ENCODE assay signal across 8 mouse cellular contexts in the genomic region with DNA sequence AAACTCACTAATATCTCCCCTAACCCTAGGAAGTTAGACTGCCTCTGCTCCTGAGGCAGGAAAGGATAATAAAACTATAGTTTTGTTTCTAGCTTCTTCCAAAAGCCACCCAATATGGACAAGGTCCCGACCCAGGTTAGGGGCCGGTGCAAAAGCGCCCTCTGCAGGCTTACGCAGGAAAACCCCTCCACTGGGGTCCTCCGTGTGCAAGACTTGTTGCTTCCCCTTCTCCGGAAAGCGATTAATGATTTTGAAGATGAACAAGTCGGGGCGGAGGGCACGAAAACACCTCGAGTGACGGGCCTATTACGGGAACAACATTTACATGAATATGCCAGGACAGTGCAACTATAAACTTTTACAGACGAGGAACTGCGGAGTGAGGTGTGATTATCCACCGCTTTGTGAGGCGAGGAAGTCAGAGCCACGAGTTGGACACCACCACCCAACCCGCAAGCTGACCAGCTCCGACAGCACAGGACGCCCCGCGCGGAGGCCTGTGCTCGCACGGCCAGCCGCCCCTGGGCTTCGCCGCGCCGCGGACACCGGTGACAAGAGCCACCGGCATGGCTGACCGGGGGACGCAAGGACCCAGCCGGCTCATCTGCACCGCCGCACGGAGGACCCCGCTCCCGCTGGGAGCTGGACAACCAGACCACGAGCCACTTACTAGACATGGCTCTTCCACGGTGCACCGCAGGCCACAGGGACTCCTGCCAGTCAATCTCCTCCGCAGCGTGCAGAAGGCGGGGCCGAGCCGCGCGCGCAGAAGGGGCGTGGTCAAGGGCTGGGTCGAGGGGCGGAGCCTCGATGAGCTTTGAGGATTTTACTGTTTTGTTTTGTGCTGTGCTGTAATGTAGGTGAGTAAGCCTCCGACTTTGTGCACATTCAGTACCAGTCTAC. TPM values are rescaled to one million over a fixed set of nuclear protein-coding genes. Genes with fewer than 3 reads are reported as not detected.
DNase-seq lines count a peak whose midpoint lies in the region; ATAC-seq lines count a peak whose summit lies in the region.

TSS of gene Nit2 (minus strand) at position 731 of the 903 bp plus-strand sequence.

- peak; percentile 99 for ATAC-seq in hindbrain, embryonic 13.5 days (ENCODE audit: low FRiP score)

- peak within 1 kb of the TSS; percentile 79 for H3K9ac ChIP-seq in hindbrain, embryonic 13.5 days

- H3K27me3 ChIP-seq in hindbrain, embryonic 13.5 days, result no peaks in the 10 kb centered on the region

- H3K9me3 ChIP-seq in hindbrain, embryonic 13.5 days, result no peaks in the 10 kb centered on the region

- H3K27ac ChIP-seq in hindbrain, embryonic 13.5 days, result peak within 1 kb of the TSS; percentile 85

- peaks cover 15% of the 10 kb centered on the region for H3K4me1 ChIP-seq in hindbrain, embryonic 13.5 days (replicated peaks)

- peaks cover 18% of the 10 kb centered on the region for H3K36me3 ChIP-seq in hindbrain, embryonic 13.5 days

- H3K4me3 ChIP-seq in hindbrain, embryonic 13.5 days, result peak within 1 kb of the TSS; percentile 60

- peak within 1 kb of the TSS; percentile 66 for H3K4me2 ChIP-seq in hindbrain, embryonic 13.5 days

- WGBS in hindbrain, embryonic 13.5 days, result under 1% methylated on average over 58 of the region's 58 CpGs

- DNase-seq in NIH3T3 (ENCODE audit: low read depth), result peak; percentile 94
- peak; percentile 98 to 99 for DNase-seq in cerebellum, postnatal 10 days
- peak; percentile 85 to 93 for DNase-seq in frontal cortex, postnatal 14 days (ENCODE audit: low spot score in 2 of 2)
- DNase-seq in layer of hippocampus, postnatal 25 days (ENCODE audit: extremely low spot score in 1 of 2, low spot score in 1 of 2), result peak; percentile 87 to 90
- DNase-seq in lung, postnatal 25 days (ENCODE audit: low spot score), result peak; percentile 94
- DNase-seq in retina, embryonic 14.5 days (ENCODE audit: low spot score), result peak; percentile 92
- peak; percentile 99 for DNase-seq in thymus, postnatal 4 days

RNA-seq across cellular contexts. Expression of gene Nit2, which starts in this region (rescaled TPM):
- 39.9 and 45.0 TPM in 2 replicates for polyA plus RNA-seq in hindbrain, embryonic 13.5 days (2015; fragmentation: Nextera tagmentation; extraction: Ambion mirVana)
- 10 to 100 TPM; 15.5 to 17.0 TPM for total RNA-seq in layer of hippocampus, postnatal 25 days (2021)

Comparison
In these comparisons a context has a peak if more than half of its experiments do, and no peak if none do; other contexts are left out.
1. Peak in every context shown above with its lines: DNase-seq, ATAC-seq, H3K4me3 ChIP-seq and H3K27ac ChIP-seq.